Mouse (Mus musculus) thymus, postnatal 0 days (tissue): Measurements from ENCODE around the gene Fam117a. TPM values are rescaled to one million over a fixed set of nuclear protein-coding genes. Genes with fewer than 3 reads are reported as not detected.
A peak's percentile ranks its signal among the peaks of the same experiment; 100 is the strongest.

Source experiments
- DNase-seq: peaks from one replicate; pipeline ENCODE4 v3.0.0-alpha.2; 2015; ENCODE audit warnings: low spot score
- polyA plus RNA-seq: library from polyadenylated mRNA; unstranded; fragments of >200 nt; fragmentation: Nextera tagmentation; extraction: Ambion mirVana; gene quantifications from 2 replicates; pipeline ENCODE4 v1.2.1, GENCODE M21; 2015

Fam117a gene
- 24.2 and 27.3 TPM in 2 replicates for polyA plus RNA-seq

DNA sequence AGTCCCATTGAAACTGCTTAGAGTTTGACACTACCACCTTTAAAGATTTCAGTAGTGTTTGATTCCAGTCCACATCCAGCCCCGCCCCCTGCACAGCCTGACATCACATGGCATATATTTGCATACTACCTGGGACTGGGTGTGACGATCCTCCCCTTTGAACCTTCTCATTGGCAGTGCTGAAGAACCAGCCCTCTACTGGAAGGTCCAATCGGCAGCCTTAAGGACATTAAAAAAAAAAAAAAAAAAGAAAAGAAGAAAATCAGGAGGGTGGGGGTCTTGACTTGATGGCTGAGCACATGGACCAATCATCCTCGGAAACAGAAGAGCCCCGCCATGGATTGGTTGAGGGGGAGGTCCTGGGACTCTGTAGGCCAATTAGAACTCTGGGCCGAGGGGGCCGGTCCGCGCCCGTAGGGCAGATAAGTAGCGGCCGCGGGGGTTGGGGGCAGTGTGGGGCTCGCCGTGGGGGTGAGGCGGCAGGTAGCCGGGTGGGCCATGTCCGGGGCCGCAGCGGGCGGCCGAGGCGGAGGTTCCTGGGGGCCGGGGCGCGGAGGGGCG lies at the start of gene Fam117a:
Gene Fam117a (plus strand): TSS at position 451 of the 561 bp plus-strand sequence.
- peak; percentile 93 for DNase-seq

DNA sequence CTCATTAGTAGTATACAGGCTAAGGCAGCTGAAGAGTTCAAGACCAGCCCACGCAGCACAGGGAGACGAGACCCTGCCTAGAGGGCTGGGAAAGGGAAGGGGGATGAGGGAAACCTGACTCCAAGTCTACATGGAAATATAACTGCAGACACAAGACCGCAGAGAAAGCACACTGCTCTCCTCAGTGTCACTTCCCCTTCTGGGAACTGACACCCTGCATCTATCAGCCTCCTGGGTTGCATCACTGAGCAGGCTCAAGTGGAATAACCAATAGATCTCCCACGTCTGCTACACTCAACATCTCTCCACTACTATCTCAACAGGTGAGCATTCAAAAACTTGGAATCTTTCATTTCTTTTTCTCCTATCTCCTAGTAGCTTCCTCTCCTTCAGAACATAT lies 44.8 kb upstream of the Fam117a start:
- DNase-seq: no peak

DNA sequence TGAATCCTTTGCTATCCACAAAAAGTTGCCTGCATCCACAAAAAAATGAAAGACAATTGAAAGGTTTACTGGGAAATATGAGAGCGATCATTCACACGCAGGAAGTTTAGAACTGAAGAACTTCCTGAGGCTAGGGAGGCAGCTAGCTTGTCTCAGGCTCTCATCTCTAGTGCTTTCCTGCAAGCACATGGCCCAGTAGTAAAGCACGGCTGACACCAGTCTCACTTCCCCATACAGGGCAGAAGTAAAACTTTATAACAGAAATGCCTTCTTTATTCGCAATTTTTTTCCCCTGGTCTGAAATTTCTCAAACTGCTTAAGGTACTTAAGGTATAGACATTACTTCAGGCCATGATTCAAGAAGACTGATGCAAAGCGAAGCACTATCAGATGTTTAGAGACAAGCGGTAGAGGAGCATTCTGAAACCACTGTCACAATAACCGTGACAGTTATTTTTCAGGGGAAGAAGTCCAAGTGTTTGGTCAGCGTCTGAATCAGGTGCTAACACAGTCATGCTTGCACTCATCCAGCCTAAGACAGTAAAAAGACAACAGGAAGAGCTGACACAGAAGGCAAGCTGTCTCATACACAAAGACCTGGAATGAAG lies 43.7 kb upstream of the Fam117a start:
- no peak for DNase-seq

DNA sequence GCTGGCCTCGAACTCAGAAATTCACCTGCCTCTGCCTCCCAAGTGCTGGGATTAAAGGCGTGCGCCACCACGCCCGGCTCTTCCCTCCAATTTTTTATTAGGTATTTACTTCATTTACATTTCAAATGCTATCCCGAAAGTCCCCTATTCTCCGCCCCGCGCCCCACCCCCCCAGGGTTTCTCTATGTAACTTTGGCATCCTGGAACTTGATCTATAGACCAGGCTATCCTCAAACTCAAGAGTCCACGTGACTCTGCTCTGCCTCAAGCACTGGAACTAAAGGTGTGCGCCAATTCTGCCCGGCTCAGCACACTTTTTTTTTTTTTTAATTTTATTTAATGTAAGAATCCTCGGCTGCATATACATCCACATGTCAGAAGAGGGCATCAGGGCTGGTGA lies 41.1 kb upstream of the Fam117a start:
- DNase-seq: no peak

DNA sequence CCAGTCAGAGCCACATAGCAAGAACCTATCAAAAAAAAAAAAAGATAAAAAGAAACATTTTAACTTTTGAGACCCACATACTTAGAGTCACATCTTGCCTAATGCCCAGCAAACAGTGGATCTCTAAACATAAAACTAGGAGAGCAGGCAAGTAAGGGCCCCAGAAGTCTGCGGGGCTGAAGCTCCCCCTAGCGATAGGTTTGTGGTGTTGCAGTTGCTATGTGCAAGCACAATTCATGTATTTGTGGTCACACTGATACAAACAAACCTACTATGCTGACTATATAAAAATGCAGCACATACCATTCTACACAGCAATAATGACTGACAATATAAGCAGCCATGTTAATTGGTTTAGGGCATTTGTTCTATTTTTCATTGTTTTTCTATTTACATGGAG lies 38.7 kb upstream of the Fam117a start:
- DNase-seq: peak; percentile 67

DNA sequence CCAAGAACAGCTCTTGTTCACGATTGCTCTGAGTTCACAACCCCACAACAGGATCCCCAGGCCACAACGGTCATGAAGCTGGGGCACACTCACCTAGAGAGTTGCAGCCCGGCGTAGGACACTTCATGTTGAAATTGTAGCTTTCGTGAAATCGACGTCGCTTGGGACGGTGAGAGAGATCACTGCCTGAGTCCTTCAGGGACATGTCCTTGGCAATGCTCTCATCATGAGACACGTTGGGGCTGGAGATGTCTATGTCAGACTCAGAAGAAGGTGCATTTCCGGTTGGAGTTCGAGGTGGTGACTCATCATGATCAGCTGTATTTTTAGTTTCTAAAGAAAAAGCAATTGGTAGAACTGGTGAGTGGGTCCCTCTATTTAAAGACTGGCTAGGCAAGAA lies 36.9 kb upstream of the Fam117a start:
- DNase-seq: no peak

DNA sequence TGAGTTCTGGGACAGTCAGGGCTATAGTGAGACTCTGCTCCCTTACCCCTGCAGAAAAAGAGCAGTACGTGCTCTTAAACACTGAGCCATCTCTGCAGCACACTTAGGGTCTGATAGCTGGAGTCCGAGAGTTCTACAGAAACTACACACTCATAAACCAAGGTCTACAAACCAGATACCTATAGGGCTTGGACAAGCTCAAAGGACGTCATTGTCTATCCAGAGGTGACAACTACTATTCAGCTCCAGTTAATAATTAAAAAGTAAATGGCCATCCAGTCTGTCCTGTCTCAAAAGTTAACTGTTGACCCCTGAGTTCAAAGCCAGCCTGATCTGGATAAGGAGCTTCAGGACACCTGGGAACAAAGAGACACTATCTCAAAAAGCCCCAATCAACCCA lies 35.0 kb upstream of the Fam117a start:
- DNase-seq: no peak

DNA sequence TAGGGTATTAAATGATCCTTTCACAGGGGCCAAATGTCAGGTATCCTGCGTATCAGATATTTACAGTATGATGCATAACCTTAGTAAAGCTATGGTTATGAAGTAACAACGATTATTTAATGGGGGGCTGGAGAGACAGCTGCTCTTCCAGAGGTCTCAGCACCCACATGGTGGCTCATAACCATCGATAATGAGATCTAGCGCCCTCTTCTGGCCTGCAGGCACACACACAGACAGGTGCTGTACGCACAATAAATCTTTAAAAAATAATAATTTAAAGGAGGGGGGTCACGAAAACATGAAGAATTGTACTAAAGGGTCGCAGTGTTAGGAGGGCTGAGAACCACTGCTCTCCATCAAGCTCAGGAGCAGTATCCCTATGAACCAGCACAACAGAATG lies 31.2 kb upstream of the Fam117a start:
- peak; percentile 19 for DNase-seq

DNA sequence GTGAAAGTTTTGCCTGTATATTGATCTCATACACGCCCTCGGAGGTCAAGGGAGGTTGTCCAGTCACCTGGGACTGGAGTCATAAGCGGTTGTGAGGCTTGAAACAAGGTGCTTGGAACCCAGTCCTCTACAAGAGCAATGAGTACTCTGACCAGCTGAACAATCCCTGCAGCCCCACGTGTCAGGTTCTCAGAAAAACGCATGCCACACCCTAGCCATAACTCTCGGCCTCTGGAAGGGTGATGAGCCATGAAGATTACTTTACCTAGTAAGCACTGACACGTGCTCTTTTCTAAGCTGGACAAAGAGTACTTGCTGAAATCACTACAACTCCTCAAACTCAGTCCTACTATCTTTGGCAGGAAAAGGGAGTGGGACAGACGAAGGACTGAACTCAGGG lies 29.3 kb upstream of the Fam117a start:
- DNase-seq: no peak

DNA sequence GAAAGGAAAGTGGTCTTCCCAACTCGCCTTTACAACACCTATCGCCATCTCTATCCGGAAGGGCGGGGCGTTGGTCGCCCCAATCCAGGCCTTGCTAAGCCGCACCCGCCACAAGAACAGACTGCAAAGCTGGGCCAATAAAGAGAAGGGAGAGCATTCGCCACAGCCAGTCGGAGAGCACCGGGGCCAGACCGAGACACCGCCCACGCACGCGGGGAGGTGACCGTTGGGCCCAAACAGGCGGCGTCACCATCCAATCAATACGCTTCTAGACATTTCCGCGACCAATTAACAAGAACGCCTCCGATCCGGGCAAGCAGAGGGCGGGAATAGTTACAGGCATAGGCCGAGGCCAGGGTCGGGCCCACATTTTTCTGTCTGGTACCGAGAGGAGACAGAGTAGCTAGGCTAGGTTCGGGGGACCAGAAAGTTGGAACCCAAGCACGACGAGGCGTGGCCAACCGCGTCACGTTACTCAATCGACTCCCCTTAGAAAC lies 27.3 kb upstream of the Fam117a start:
- DNase-seq: peak; percentile 98

DNA sequence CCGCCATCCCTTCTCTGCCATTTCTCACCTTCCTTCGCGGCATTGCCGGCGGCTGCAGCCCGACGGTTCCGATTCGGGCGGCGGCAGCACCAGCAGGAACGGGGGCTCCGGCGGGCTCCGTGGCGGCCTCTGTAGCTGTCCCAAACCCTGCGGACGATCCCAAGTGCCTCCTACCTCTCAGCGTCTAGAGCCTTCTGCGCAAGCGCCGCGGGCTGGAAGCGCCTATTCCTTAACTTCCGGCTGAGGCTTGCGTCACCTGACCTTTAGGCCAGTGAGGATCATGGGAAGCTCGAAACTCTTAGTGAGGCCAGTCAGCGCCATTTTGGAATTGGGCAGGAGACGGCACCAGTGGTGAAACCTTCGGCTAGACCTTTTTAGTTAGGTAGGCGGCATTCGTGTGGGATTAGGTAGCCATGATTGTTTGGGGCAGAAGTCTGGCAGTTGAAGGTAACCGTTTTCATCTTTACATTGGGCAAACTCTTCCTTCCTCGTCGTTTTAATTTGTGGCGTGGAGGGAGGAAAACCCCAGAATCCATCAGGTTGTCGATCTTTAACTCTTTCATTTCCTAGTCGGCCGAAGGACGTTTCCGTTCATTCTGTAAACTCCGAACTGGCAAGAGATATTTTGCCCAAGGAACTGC lies 26.7 kb upstream of the Fam117a start, which contains the start of gene Kat7:
Gene Kat7 (minus strand): TSS at position 240 of the 641 bp plus-strand sequence.
- peak; percentile 99 for DNase-seq

DNA sequence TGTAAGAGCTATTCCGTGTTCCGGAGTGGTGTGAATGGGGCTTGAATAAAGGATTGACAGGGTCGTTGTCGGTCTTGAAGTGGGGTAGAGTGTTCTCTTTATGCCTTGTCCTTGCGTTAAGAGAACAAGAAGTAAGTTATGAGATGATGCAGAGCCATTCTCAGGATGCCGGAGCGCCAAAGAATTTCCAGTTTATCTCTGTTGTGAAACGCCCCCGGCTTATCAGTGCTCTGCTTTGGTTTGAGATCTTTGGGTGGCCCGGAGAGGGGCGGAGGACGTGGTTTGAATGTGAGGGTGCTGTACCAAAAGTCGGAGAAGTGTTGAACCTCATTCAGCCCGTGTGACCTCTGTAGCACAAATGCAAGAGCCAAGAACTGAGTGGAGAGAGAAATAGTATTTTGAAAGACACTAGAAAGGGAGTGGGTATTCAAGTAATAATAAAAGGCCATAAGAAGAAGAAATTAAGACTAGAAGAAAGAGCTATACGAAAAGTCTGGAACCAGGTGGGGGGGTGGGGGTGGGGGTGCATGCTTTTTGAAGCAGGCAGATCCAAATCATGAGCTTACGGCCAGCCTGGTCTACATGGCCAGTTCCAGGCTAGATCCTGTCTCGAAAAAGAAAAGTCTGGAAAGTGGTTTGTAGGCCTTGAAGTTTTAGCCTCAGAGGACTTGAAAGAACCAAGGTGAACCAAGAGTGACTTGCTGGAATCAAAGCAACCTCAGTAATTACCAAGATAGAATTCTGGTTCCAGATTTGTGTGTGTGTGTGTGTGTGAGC lies 26.0 kb upstream of the Fam117a start:
- DNase-seq: no peak

DNA sequence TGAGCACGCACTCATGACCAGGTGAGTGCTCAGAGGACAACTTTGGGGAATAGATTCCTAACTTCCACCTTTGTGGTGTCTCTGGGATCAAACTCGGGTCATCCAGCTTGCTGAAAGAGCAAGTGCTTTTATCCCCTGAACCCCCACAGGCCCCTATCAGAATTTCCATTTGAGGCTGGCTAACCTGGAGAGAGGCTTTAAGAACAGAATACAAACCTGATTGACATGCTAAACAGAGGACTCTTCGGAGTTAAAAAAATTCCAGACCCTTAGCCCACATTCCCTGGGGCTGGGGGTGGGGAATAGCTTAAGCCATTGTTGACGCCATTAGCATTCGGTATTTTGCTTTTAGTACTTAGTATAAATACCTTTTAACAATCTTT lies 25.4 kb upstream of the Fam117a start:
- no peak for DNase-seq

DNA sequence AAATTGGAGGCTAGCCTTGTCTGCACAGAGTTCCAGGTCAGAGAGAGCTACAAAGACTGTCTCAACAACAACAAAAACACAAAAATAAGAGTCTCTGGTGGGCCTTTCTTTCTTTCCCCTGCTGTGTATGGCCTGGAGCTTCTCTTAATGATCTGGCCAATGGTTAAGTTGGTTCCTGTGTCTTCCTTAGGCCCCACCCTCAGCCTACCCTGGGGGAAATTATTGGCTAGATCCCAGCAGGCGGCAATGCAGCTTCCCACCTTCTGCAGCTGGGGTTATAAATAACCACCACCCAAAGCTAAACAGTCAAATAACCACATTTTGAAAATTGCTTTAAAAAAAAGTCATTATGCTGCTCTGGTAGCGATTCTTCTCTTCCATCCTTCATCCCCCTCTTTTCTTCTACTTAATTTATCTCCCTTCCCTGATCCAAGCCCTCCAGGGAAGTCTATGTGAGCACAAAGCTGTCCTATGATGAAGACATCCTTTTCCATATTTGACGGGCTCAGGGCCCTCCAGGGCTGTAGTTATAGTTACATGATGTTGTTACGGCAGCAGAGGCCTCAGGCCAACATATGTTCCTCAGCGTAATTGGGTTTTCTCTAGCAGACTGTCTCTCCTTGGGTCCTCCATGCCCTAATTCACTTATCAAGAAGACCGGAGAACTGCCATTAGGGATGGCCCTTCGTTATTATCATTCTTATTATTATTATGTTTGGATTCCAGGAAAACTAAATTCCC lies 21.4 kb upstream of the Fam117a start:
- DNase-seq: no peak

DNA sequence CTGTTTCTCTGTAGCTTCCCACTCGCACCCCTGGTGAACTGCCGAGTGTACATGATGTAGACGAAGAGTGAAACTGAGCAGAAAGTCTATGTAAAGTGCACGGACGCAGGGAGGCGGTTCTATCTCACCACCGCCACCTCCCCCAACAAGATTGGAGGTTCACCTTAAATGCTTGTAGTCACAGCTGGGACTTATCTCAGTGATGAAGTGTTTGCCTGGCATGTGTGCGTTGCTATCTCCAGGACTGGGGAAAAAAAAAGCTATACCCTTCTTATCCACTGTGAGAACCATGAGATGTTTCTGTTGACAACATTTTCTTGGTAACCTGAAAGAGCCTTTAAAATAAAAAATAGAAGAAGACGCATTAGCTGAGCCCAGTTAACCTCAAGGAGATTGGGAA lies 18.7 kb upstream of the Fam117a start:
- DNase-seq: no peak

DNA sequence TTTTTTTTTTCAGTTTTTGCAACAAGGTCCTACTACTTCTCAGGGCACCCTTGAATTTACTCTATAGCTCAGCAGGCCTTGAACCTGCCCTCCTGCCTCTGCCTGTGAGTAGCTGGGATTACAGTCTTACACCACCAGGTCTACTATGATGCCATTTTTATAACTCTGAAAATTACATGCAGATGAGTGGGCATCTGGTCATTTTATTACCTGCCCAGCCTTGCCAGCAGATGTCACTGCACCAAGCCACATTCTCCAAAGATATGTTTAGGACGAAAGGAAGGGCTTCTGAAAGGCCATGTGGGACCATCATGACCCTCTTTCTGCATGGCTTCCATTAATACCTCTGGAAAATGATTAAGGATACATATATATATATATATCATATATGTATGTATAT lies 17.3 kb upstream of the Fam117a start:
- DNase-seq: no peak

DNA sequence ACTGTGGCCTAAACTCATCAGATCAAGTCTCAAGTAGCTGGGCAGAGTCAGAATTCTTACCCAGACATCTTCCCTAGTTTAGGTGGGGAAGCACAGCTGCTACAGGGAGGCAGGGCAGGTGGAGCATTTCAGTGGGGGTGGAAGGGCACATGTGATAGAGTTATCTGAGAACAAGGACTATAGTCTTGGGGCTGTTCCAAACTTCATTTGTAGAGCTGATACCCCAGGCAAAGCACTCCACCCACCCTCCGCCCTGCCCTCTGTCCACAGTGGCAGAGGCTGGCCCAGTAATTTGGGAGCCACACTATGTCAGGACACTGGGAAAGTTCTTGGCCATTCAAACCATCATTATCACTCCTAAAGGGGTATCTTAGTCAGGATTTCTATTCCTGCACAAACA lies 16.8 kb upstream of the Fam117a start:
- DNase-seq: no peak

DNA sequence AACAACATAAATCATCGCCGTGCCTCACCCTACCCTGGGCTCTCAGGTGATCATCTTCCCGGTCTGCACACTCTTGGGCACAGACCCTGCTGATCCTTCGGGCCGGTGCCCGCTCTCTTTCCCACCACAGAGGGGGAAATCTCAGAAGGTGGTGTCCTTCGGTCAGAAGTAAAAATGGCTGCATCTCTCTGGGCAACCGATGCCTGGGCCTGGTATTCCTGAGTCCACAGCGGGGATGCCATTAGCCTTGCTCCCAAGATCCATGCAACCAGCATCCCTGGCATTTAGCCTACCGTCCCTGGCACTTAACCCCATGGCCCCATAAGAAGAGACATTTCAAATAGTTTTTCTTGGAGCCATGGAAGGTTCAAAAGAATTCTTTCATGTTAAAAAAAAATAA lies 12.6 kb upstream of the Fam117a start:
- no peak for DNase-seq

DNA sequence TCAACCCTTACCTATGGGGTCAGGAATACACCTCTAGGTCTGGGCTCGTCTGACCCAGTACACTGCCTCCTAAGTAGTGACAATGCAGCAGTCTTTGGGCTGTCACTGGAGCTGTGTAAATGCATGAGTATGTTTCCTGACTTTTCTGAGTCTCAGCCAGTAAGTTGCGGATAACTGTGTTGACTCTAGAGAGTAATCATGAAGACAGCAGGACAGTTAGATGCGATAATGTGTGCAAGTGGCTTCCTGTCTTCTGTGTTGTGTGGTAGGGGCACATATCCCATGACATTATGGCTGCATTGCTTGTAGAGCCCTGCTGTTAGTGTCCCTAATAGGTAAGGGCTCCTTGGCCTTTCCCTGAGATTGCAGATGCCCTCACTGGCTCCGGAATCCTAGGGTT lies 11.0 kb upstream of the Fam117a start:
- DNase-seq: no peak

DNA sequence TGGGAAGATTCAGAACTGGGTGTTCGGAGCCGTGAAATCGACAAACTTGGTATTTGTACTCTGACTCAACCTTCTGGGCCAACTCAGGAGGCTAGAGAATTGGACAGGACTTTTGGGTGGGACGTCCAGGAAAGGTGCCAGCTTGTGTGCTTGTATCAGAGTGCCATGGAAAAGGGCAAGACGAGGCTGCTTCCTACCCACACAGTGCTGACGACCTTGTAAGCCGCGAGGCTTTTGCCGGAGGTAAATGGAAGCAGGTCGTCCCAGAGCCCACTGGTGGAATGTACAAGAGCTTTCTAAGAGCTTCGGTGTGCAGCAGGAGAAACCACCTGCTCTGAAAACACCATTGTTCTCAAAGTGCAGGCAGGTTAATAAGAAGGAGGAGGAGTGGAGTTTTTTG lies 10.6 kb upstream of the Fam117a start:
- DNase-seq: no peak

DNA sequence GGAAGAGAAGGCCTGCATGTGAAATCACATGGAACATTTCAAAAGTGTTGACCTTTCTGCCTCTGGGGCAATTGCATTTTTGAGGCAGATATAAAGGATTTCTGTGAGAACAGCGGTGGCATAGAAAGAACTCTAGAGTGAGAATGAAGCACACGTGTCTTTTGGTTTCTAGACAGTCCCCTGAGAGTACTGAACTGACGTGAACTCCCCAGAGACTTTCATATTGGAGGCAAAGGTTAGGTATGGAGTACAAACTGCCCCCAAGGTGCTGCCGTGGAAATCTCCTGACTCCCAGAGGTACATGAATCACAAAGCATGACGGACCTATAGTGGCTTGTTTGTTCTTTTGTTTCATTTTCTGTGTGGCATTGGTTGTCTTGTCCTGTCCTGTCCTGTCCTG lies 8.2 kb upstream of the Fam117a start:
- no peak for DNase-seq
